28 mouse cellular contexts compared by ENCODE assay signal in the genomic region with DNA sequence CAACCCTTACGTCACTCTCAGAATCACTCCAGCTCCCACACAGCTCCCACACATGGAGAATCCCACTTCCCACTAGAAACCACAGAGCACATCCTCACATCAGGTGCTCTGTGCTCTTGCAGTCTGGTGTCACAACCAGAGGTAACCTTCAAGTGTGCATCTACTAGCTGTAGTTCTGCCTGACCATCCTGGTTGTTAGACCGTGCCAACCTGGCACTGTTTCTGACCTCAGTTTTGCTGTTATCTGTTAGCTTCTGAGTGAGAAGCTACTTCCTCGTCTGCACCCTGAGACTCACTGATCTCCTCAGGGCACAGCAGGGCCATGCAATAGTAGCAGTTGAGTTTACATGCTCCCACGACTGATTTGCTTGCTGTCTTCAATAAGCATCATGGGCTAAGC.
"Had no signal": no experiment of that assay in that cellular context is flagged by ENCODE, and none has a peak within 500 bp of the region (broad histone marks: within the 10 kb centered on the region; RNA-seq: fewer than 3 reads in every experiment).

No protein-coding gene starts in this region.

- H3K27ac ChIP-seq: heart, embryonic 13.5 days; heart, embryonic 15.5 days; hindbrain, embryonic 10.5 days; hindbrain, embryonic 12.5 days; hindbrain, embryonic 13.5 days; hindbrain, embryonic 14.5 days; hindbrain, embryonic 15.5 days; hindbrain, postnatal 0 days; intestine, embryonic 15.5 days; kidney, embryonic 15.5 days; kidney, postnatal 0 days; layer of hippocampus, adult 2 months; left cerebral cortex, adult 2 months had no signal

- H3K9me3 ChIP-seq: heart, embryonic 13.5 days; hindbrain, embryonic 12.5 days; hindbrain, embryonic 13.5 days; hindbrain, embryonic 15.5 days; intestine, embryonic 15.5 days; kidney, embryonic 15.5 days had no signal

- H3K9ac ChIP-seq: heart, embryonic 12.5 days; heart, embryonic 13.5 days; heart, embryonic 15.5 days; hindbrain, embryonic 12.5 days; hindbrain, embryonic 13.5 days; hindbrain, embryonic 14.5 days; hindbrain, embryonic 15.5 days; intestine, embryonic 15.5 days; kidney, embryonic 15.5 days had no signal

- H3K4me3 ChIP-seq: heart, embryonic 12.5 days; heart, embryonic 13.5 days; heart, embryonic 15.5 days; hindbrain, embryonic 10.5 days; hindbrain, embryonic 12.5 days; hindbrain, embryonic 13.5 days; hindbrain, embryonic 15.5 days; intestine, embryonic 15.5 days; kidney, embryonic 15.5 days; layer of hippocampus, adult 2 months; left cerebral cortex, adult 2 months had no signal

- H3K27me3 ChIP-seq: heart, embryonic 12.5 days; heart, embryonic 13.5 days; heart, embryonic 15.5 days; hindbrain, embryonic 12.5 days; hindbrain, embryonic 13.5 days; hindbrain, embryonic 15.5 days; intestine, embryonic 15.5 days; kidney, embryonic 15.5 days had no signal

- DNase-seq: heart, postnatal 10 days; heart, postnatal 36 days; kidney, adult 11 months; kidney, adult 18-20 months; kidney, adult 2 months; kidney, adult 8-10 months; kidney, adult 9 months; kidney, postnatal 10 days; kidney, postnatal 14 days; kidney, postnatal 25 days; kidney, postnatal 36 days; kidney, postnatal 4 days; layer of hippocampus, adult 9-11 months; layer of hippocampus, postnatal 36 days had no signal

- H3K36me3 ChIP-seq: heart, embryonic 12.5 days; heart, embryonic 13.5 days; heart, embryonic 15.5 days; hindbrain, embryonic 10.5 days; hindbrain, embryonic 12.5 days; hindbrain, embryonic 13.5 days; hindbrain, embryonic 15.5 days; intestine, embryonic 15.5 days; kidney, embryonic 15.5 days had no signal

- H3K4me1 ChIP-seq: heart, embryonic 12.5 days; heart, embryonic 13.5 days; heart, embryonic 15.5 days; hindbrain, embryonic 10.5 days; hindbrain, embryonic 12.5 days; hindbrain, embryonic 13.5 days; hindbrain, embryonic 15.5 days; intestine, embryonic 15.5 days; kidney, embryonic 15.5 days had no signal
